Mouse (Mus musculus) MEL (cell line): Measurements from ENCODE around the gene Cd274.

Experiments used
- CTCF ChIP-seq, 3 experiments: IDR thresholded peaks in 2 of 3; conservative IDR thresholded peaks in 1 of 3; 2 replicates each; pipeline ENCODE4 v1.5.1; 2011 to 2012; ENCODE audit warnings: low read length in 3 of 3, low read depth in 2 of 3, mild to moderate bottlenecking in 2 of 3, improper control_type of control experiment in 1 of 3, inconsistent platforms in 1 of 3, mixed read lengths in 1 of 3, moderate library complexity in 1 of 3; ENCODE audit not compliant: control insufficient read depth in 1 of 3, insufficient read depth in 1 of 3, poor library complexity in 1 of 3, severe bottlenecking in 1 of 3
- E2F4 ChIP-seq: IDR thresholded peaks from 2 replicates; pipeline ENCODE4 v1.6.1; 2011; ENCODE audit warnings: low read depth, low read length, improper control_type of control experiment, borderline replicate concordance
- EP300 ChIP-seq, 2 experiments: IDR thresholded peaks; 2 replicates each; pipeline ENCODE4 v1.6.1; 2011; ENCODE audit warnings: improper control_type of control experiment in 2 of 2, low read length in 2 of 2, low read depth in 1 of 2, mild to moderate bottlenecking in 1 of 2
- GATA1 ChIP-seq: IDR thresholded peaks from 2 replicates; pipeline ENCODE4 v1.6.1; 2011; ENCODE audit warnings: low read depth, low read length, improper control_type of control experiment
- HCFC1 ChIP-seq: IDR thresholded peaks from 2 replicates; pipeline ENCODE4 v1.6.1; 2012; ENCODE audit warnings: low read depth, mild to moderate bottlenecking, inconsistent platforms, low read length, improper control_type of control experiment, moderate library complexity
- MYB ChIP-seq: IDR thresholded peaks from 2 replicates; pipeline ENCODE4 v1.6.1; 2011; ENCODE audit warnings: mild to moderate bottlenecking, low read depth, low read length, improper control_type of control experiment
- MYC ChIP-seq: IDR thresholded peaks from 2 replicates; pipeline ENCODE4 v1.6.1; 2011; ENCODE audit warnings: low read depth, mild to moderate bottlenecking, low read length, improper control_type of control experiment, moderate library complexity
- POLR2AphosphoS2 ChIP-seq: IDR thresholded peaks from 2 replicates; pipeline ENCODE4 v1.6.1; 2011; ENCODE audit warnings: low read length, improper control_type of control experiment
- TBP ChIP-seq: IDR thresholded peaks from 2 replicates; pipeline ENCODE4 v1.8.0; 2011; ENCODE audit warnings: low read depth, low read length, improper control_type of control experiment
- UBTF ChIP-seq: IDR thresholded peaks from 2 replicates; pipeline ENCODE4 v1.6.1; 2012; ENCODE audit warnings: low read depth, mild to moderate bottlenecking, inconsistent platforms, low read length, improper control_type of control experiment, moderate library complexity, borderline replicate concordance; ENCODE audit not compliant: insufficient read depth

DNA sequence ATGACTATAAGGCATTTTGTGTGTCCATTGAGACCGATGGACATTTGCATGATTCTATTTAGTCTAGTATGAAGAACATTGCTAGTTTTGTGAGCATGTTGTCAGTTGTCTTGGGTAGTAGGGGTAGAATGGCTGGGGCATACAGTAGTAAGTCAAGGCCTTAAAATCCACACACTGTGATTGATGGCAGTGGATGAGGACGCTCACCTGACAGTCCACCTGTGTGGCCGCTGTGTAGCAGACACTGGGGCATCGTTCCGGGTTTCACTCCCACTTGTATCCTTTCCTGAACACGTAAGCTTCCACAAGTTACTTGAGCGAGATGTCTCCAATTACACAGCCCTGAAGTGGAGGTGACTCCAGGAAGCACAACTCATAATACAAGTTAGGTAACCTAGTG is 3.7 kb upstream of the Cd274 start:
- no peak for TF ChIP-seq CTCF (IDR thresholded peaks at IDR 0.05 in 2 of 3, conservative IDR thresholded peaks at IDR 0.05 in 1 of 3; ENCODE audit: control insufficient read depth in 1 of 3, insufficient read depth in 1 of 3, low read depth in 2 of 3, low read length in 3 of 3, poor library complexity in 1 of 3, severe bottlenecking in 1 of 3)
- TF ChIP-seq UBTF: no peak
- TF ChIP-seq TBP: no peak
- no peak for TF ChIP-seq POLR2AphosphoS2
- TF ChIP-seq EP300 (IDR thresholded peaks at IDR 0.05; ENCODE audit: low read depth in 1 of 2, low read length in 2 of 2): no peak
- no peak for TF ChIP-seq E2F4
- no peak for TF ChIP-seq HCFC1
- no peak for TF ChIP-seq GATA1
- no peak for TF ChIP-seq MYC
- TF ChIP-seq MYB: no peak
